Mouse (Mus musculus) embryonic facial prominence, embryonic 10.5 days (tissue): ENCODE data around the gene Stk4. TPM values are rescaled to one million over a fixed set of nuclear protein-coding genes. Genes with fewer than 3 reads are reported as not detected.
A peak's percentile ranks its signal among the peaks of the same experiment; 100 is the strongest.

Source experiments
- DNase-seq: peaks from one replicate; pipeline ENCODE4 v3.0.0-alpha.2; 2017; ENCODE audit warnings: low spot score
- H3K27ac ChIP-seq: fragments of 300-500 bp; sonication (generic); replicated peaks from 2 replicates; pipeline ENCODE4 v1.5.1; 2016; ENCODE audit warnings: mild to moderate bottlenecking
- H3K27me3 ChIP-seq: fragments of 300-500 bp; sonication (generic); replicated peaks from 2 replicates; pipeline ENCODE4 v1.6.1; 2016; ENCODE audit warnings: low read depth, mild to moderate bottlenecking; ENCODE audit not compliant: poor library complexity, severe bottlenecking
- H3K36me3 ChIP-seq: fragments of 300-500 bp; sonication (generic); replicated peaks from 2 replicates; pipeline ENCODE4 v1.6.1; 2016; ENCODE audit warnings: mild to moderate bottlenecking, moderate library complexity
- H3K4me1 ChIP-seq: fragments of 300-500 bp; sonication (generic); 2 replicates; pipeline ENCODE4 v1.6.1; 2016
- H3K4me3 ChIP-seq: fragments of 300-500 bp; sonication (generic); 2 replicates; pipeline ENCODE4 v1.5.1; 2016; ENCODE audit warnings: mild to moderate bottlenecking, moderate library complexity
- H3K9me3 ChIP-seq: fragments of 300-500 bp; sonication (generic); 2 replicates; pipeline ENCODE4 v1.6.1; 2016; ENCODE audit warnings: mild to moderate bottlenecking
- WGBS: fragments of 180-500 bp; shearing (Covaris S2); methylation state at CpG from one replicate; pipeline ENCODE4 v1.1.7; 2016; 5-methylcytosine and 5-hydroxymethylcytosine counted together
- polyA plus RNA-seq: library from polyadenylated mRNA; unstranded; fragments of >200 nt; fragmentation: Nextera tagmentation; extraction: Ambion mirVana; gene quantifications from 2 replicates; pipeline ENCODE4 v1.2.1, GENCODE M21; 2016

The Stk4 gene
- polyA plus RNA-seq, 1 experiment from 2014 or later: 33.1 TPM

- 46% methylated on average over 10 of the region's 10 CpGs for WGBS
- Histone ChIP-seq H3K4me1 (peaks cover 20% of the 10 kb centered on the region), H3K27me3 (no peaks in the 10 kb centered on the region), H3K36me3 (peaks cover 15% of the 10 kb centered on the region; the same call in 1 of the 2 replicates), H3K27ac (peak overlapping the region; percentile 51), H3K4me3 (no peak overlapping the region), H3K9me3 (no peaks in the 10 kb centered on the region)
- DNase-seq: peak; percentile 39
These were observed 71.9 kb downstream of the Stk4 start for GRCm38 (mm10) chr2:164142021-164142420.

- Histone ChIP-seq H3K4me1 (peaks cover 20% of the 10 kb centered on the region), H3K27ac (no peak overlapping the region), H3K36me3 (peaks cover 23% of the 10 kb centered on the region), H3K27me3 (no peaks in the 10 kb centered on the region), H3K9me3 (no peaks in the 10 kb centered on the region), H3K4me3 (no peak overlapping the region)
- DNase-seq: no peak
- WGBS: 81% methylated on average over 6 of the region's 6 CpGs
These were observed 73.9 kb downstream of the Stk4 start for GRCm38 (mm10) chr2:164144025-164144424.

- Histone ChIP-seq H3K27ac (no peak overlapping the region), H3K4me1 (peaks cover 20% of the 10 kb centered on the region), H3K27me3 (no peaks in the 10 kb centered on the region), H3K4me3 (no peak overlapping the region), H3K36me3 (peaks cover 23% of the 10 kb centered on the region), H3K9me3 (no peaks in the 10 kb centered on the region)
- no peak for DNase-seq
- WGBS: 88% methylated on average over 10 of the region's 10 CpGs
These were observed 74.4 kb downstream of the Stk4 start for GRCm38 (mm10) chr2:164144541-164144940.

GRCm38 (mm10) chr2:164146556-164146955 lies 76.4 kb downstream of the Stk4 start:
- Histone ChIP-seq H3K4me3 (no peak overlapping the region), H3K9me3 (no peaks in the 10 kb centered on the region), H3K36me3 (peaks cover 23% of the 10 kb centered on the region), H3K27me3 (no peaks in the 10 kb centered on the region), H3K4me1 (peaks cover 30% of the 10 kb centered on the region), H3K27ac (no peak overlapping the region)
- WGBS: 95% methylated on average over 12 of the region's 12 CpGs
- no peak for DNase-seq

GRCm38 (mm10) chr2:164150086-164150760 lies 80.1 kb downstream of the Stk4 start:
- H3K9me3 ChIP-seq: no peaks in the 10 kb centered on the region
- H3K27ac ChIP-seq: peak overlapping the region; percentile 14; the same call in 1 of the 2 replicates
- peaks cover 12% of the 10 kb centered on the region for H3K4me1 ChIP-seq
- peaks cover 48% of the 10 kb centered on the region for H3K36me3 ChIP-seq
- DNase-seq: no peak
- H3K4me3 ChIP-seq: no peak overlapping the region
- WGBS: 38% methylated on average over 14 of the region's 14 CpGs
- H3K27me3 ChIP-seq: no peaks in the 10 kb centered on the region

GRCm38 (mm10) chr2:164152341-164152740 lies 82.2 kb downstream of the Stk4 start:
- DNase-seq: no peak
- 92% methylated on average over 11 of the region's 11 CpGs for WGBS
- H3K36me3 ChIP-seq: peaks cover 58% of the 10 kb centered on the region

GRCm38 (mm10) chr2:164154007-164154406 lies 83.9 kb downstream of the Stk4 start:
- peaks cover 12% of the 10 kb centered on the region for H3K4me1 ChIP-seq
- H3K4me3 ChIP-seq: no peak overlapping the region
- 89% methylated on average over 10 of the region's 10 CpGs for WGBS
- DNase-seq: no peak
- no peaks in the 10 kb centered on the region for H3K9me3 ChIP-seq
- H3K27me3 ChIP-seq: no peaks in the 10 kb centered on the region
- peaks cover 53% of the 10 kb centered on the region for H3K36me3 ChIP-seq
- H3K27ac ChIP-seq: no peak overlapping the region

More at GRCm38 (mm10) chr2:164152341-164152740, 82.2 kb downstream of the Stk4 start:
- H3K27me3 ChIP-seq: no peaks in the 10 kb centered on the region
- H3K4me1 ChIP-seq: peaks cover 12% of the 10 kb centered on the region
- H3K9me3 ChIP-seq: no peaks in the 10 kb centered on the region
- H3K27ac ChIP-seq: no peak overlapping the region
- no peak overlapping the region for H3K4me3 ChIP-seq

- Histone ChIP-seq H3K27ac (no peak overlapping the region), H3K4me1 (no peaks in the 10 kb centered on the region), H3K4me3 (no peak overlapping the region), H3K27me3 (no peaks in the 10 kb centered on the region), H3K36me3 (peaks cover 45% of the 10 kb centered on the region), H3K9me3 (no peaks in the 10 kb centered on the region)
- DNase-seq: no peak
- 83% methylated on average over 7 of the region's 7 CpGs for WGBS
These were observed 86.0 kb downstream of the Stk4 start for GRCm38 (mm10) chr2:164156158-164156557.

- DNase-seq: no peak
- Histone ChIP-seq H3K27me3 (no peaks in the 10 kb centered on the region), H3K36me3 (peaks cover 20% of the 10 kb centered on the region), H3K4me1 (0 out of 2 replicates have a peak, but pooled peaks cover 7% of the 10 kb centered on the region), H3K4me3 (no peak overlapping the region), H3K27ac (no peak overlapping the region), H3K9me3 (no peaks in the 10 kb centered on the region)
- 87% methylated on average over 2 of the region's 2 CpGs for WGBS
These were observed 88.7 kb downstream of the Stk4 start for GRCm38 (mm10) chr2:164158838-164159237.

- Histone ChIP-seq H3K4me1 (0 out of 2 replicates have a peak, but pooled peaks cover 7% of the 10 kb centered on the region), H3K36me3 (peaks cover 7% of the 10 kb centered on the region), H3K4me3 (no peak overlapping the region), H3K27me3 (peaks cover 25% of the 10 kb centered on the region), H3K9me3 (no peaks in the 10 kb centered on the region), H3K27ac (no peak overlapping the region)
- DNase-seq: no peak
- 81% methylated on average over 11 of the region's 11 CpGs for WGBS
These were observed 91.5 kb downstream of the Stk4 start for GRCm38 (mm10) chr2:164161515-164162055.

GRCm38 (mm10) chr2:164164941-164165340 lies 94.8 kb downstream of the Stk4 start:
- WGBS: 94% methylated on average over 5 of the region's 5 CpGs
- H3K4me3 ChIP-seq: no peak overlapping the region

GRCm38 (mm10) chr2:164167752-164168570 lies 97.8 kb downstream of the Stk4 start:
- WGBS: 13% methylated on average over 90 of the region's 90 CpGs
- Histone ChIP-seq H3K27ac (no peak overlapping the region; the same call in 1 of the 2 replicates), H3K36me3 (no peaks in the 10 kb centered on the region), H3K4me3 (peak overlapping the region; percentile 52), H3K9me3 (no peaks in the 10 kb centered on the region), H3K4me1 (peaks cover 32% of the 10 kb centered on the region), H3K27me3 (peaks cover 88% of the 10 kb centered on the region)
- peak; percentile 61 for DNase-seq

More at GRCm38 (mm10) chr2:164164941-164165340, 94.8 kb downstream of the Stk4 start:
- Histone ChIP-seq H3K36me3 (no peaks in the 10 kb centered on the region), H3K27ac (no peak overlapping the region), H3K27me3 (peaks cover 58% of the 10 kb centered on the region), H3K9me3 (no peaks in the 10 kb centered on the region), H3K4me1 (peaks cover 19% of the 10 kb centered on the region)
- DNase-seq: no peak
